Mouse (Mus musculus) induced T-regulatory cell, adult 2 months (primary cell): ENCODE measurements around the gene 1700109H08Rik.
A peak's percentile ranks its signal among the peaks of the same experiment; 100 is the strongest.
"Not testable (repeated sequence)": the region's sequence is repeated elsewhere in the genome, so short reads cannot be mapped to it uniquely, and the experiment has no call there.

Source experiments
- DNase-seq: peaks from one replicate; pipeline ENCODE4 v3.0.0-alpha.2; 2012; ENCODE audit warnings: low read depth

Gene 1700109H08Rik

GRCm38 (mm10) chr5:3598766-3599165 lies 27.4 kb downstream of the 1700109H08Rik start:
- no peak for DNase-seq

GRCm38 (mm10) chr5:3600298-3600697 lies 28.9 kb downstream of the 1700109H08Rik start:
- DNase-seq, result no peak

DNA sequence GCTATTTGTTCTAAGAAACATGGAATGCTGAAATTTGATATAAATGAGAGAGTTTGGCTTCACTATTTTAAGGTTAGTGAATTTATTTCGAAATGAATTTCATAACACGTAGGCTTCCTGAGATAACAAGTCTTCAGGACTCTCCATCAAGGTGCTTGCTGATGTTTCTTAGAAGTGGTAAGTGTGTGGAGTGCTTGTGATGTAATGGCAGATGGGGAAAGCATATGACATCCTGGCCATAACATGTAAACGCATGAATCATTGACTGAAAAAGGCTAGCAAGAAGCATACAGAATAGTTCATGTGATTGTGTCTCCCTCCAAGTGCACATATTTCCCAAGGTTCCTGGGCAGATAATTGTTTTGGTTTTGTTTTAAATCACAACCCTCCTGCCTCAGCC lies 29.4 kb downstream of the 1700109H08Rik start:
- DNase-seq, result no peak

- no peak for DNase-seq
Measured at GRCm38 (mm10) chr5:3607114-3607513, 35.7 kb downstream of the 1700109H08Rik start.

GRCm38 (mm10) chr5:3609241-3609640 lies 37.9 kb downstream of the 1700109H08Rik start:
- DNase-seq, result no peak

DNA sequence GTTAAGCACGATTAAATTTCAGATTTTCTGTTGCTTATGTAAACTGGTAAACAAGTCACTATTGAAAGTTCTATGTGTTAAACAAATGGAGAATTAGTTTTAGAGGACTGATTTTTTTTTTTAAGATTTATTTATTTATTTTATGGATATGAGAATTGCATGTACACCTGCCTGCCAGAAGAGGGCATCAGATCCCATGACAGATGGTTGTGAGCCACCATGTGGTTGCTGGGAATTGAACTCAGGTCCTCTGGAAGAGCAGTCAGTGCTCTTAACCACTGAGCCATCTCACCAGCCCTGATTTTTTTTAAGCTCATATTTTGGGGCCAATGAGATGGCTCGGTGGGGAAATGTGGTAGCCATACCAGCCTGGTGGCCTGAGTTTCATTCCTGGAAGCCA lies 40.5 kb downstream of the 1700109H08Rik start:
- DNase-seq, result not testable (repeated sequence)

- no peak for DNase-seq
Measured at GRCm38 (mm10) chr5:3620486-3620885, 49.1 kb downstream of the 1700109H08Rik start.

- DNase-seq, result no peak
Measured at GRCm38 (mm10) chr5:3630055-3630454, 58.7 kb downstream of the 1700109H08Rik start.

- no peak for DNase-seq
Measured at GRCm38 (mm10) chr5:3631512-3632271, 60.3 kb downstream of the 1700109H08Rik start.

- no peak for DNase-seq
Measured at GRCm38 (mm10) chr5:3632285-3632684, 60.9 kb downstream of the 1700109H08Rik start.

DNA sequence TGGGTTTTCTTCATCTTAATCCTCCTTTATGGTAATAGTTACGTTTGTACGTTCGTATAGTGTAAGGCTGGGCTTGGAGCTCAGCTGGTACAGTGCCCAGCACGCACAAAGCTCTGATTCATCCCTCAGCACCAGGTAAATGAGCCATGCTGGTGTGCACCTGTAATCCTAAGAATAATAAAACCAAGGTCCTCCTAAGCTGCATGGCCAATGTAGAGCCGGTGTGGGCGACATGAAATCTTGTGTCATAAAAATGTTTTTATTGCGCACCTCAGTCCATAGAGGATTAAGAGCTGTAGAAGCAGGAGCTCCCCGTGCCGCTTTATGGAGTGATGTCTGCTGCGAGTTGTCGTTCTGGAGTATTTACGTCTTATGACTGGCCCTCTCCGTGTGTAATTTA lies 61.9 kb downstream of the 1700109H08Rik start:
- no peak for DNase-seq

DNA sequence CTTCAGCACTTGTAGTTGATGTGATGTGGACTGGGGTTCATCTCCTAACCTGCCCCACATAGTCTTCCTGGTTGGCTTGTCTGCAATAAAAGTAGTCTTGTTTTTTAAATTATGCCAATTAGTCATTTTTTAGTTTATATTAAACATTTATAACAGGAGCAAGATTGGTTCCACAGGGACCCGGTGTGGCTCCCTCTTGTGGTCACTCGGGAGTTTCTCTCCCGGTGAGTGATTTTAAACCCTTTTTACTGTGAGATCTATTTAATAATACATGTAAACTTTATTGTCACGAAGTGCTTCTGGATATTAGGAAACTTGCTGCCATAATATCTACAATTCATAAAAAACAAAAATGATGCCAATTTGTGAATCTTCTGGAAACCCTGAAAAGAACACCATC lies 62.6 kb downstream of the 1700109H08Rik start:
- peak; percentile 46 for DNase-seq
